Mouse (Mus musculus) cerebellum, adult 9-10 months (tissue): ENCODE data around the gene Clvs2.

Experiments used
- DNase-seq: peaks from one replicate; pipeline ENCODE4 v3.0.0; 2022

Clvs2 gene

DNA sequence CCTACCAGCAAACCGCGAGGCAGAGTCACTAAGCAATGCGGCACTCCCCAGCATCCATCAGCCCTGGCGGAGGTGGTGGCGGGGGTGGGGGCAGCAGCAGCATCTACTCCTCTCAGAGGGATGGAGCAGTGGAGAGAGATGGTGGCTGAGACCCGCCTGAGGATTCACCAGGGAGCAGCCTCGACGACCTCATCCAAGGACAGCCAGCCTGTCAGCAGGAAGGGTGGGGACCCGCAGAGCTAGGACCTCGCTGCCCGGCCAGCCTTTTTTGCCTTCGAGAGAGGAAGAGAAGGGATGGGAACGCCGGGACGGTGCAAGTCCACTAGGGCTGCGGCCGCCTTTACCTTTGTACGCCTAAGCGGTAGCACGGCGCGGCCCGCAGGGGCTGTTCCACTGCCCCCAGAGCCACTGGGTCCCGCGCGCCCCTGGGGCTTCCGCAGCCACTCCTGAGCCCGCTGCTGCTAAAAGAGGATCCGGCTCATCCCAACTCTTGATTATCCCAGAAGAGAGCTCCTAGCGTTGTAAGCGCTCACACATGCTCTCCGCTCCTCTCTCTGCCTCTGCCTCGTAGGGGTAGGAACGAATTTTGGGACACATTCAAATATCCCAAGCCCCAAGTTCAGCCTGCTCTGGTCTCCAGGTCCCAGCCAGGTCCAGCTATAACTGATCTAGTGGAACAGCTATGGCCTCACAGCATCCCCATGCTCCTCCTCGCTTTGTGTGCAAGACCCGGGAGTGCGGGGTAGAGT lies at the start of gene Clvs2:
Clvs2 (minus strand) TSS at position 639 of the 749 bp plus-strand sequence.
- DNase-seq: no peak

DNA sequence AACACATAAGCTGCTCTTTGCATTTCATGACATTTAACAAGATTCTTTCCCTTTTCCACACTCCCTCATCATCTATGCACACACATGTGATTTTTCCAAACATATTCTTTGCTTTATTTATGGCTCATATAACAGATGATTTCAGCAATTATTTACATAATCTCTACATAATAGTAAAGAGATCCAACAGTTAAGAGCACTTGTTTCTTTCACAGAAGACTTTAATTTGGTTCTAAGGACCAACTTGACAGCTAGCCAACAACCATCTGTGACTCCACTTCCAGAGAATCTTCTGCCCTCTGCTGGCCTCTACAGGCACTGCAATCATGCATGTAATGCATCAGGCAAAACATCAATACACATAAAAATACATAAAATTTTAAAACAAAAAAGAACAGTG lies 28.6 kb upstream of the Clvs2 start:
- DNase-seq: peak; percentile 23

DNA sequence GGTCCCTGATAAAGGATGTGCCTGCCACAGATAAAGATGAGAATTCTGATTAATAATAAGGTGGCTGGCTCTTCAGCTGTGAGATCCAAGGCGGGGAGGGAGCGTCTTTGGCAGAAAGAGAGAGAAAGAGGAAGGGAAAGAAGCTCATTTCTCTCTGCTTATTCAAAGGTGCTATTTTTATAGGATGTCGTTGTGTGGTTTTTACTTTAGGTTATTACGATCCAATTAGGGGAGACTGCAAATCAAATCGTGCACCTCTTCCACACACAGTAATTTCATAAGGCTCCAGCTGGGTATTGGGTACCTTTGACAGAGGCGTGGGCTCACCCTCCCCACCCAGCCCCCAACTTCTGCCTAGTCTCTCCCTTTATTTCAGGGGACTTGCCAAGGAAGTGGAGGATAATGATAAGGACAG lies 985 bp downstream of the Clvs2 start:
- no peak for DNase-seq

DNA sequence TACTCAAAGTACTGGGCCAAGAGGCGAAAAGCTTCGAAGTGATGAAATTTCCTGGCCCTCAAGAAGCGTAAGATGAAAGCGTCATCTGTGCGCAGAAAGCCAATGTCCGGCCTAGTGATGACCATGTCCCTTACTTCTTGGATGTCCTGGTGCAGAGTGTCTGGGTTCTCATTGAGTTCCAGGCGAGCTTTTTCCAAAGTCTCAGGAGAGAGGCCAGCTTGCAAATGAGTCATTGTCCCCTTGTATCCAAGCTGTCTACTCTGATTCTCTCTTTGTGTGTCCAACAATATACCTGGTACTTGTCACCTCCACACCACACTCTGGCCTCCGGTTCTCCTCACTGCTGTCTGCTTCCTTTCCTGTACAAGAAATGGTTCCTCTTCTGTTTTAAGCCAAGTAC lies 1.9 kb downstream of the Clvs2 start:
- DNase-seq: no peak

DNA sequence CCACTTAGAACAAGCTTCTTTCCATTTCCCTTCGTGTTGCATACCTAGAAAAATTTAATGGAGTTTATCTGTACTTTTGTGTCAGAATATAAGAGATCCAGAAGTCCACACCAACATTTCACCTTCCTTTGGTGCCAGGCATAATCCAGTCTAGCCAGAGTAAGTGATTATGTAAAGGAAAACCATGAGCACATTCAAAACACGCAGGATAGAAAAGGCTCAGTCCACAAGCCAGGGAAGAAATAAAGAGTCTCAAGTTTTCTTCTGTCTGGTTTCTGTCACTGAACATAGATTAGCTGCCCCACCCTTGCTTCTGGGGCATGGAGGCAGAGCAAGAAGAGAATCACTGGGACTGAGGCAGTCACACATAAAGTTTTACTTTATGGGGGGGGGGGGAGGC lies 8.4 kb downstream of the Clvs2 start:
- DNase-seq: no peak

DNA sequence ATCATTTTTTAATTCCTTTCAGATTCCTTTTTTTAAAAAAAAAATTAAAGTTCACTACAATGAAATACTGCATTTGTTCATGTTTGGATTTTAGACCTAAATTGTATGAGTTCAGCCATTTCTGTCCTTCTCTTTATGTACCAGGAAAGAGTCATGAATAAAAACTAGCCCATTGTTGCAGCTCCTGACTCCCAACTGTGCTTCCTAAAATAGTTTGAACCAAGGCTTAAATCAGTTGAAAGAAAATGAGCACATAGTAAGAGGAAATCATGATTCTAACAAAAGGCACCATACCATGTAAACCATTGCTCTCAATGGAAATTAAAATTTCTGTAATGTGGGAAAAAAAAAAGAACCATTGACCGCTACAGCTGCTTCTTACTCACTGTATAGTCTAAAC lies 11.4 kb downstream of the Clvs2 start:
- DNase-seq: no peak

DNA sequence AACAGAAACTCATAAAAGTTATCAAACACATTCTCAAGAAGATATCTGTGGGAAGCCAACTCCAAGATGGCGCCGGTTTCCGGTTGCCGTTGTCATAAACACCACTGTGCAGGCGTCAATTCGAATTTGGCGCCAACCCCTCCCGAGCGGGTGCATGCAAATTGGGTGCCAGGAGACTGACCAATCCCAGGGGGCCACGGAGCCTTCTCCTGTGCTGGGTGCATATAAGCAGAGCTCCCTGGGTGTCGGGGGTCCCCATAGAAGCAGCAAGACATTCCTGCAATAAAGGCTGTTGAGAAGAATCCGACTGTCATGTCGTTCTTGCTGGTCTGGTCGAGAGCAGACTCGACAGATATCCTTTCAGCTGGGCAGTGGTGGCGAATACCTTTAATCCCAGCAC lies 31.8 kb downstream of the Clvs2 start:
- DNase-seq: no peak

DNA sequence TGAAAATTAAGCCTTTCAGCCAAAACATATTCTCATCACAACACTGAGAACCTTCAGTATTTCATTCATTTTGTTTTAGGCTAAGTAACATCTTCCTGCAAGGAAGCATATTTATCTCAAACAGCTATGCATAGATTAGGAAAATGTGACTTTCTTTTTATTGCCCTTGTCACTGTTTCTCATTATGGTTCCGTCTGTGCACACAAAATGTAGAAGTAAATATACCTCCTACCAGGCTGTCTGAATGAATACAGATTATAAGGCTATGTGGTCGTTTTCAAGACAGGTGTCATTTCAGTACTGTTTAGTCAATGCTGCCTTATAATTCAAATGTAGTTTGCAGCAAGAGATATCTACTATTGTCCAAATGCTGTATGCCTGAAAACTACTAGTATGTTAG lies 35.8 kb downstream of the Clvs2 start:
- no peak for DNase-seq

DNA sequence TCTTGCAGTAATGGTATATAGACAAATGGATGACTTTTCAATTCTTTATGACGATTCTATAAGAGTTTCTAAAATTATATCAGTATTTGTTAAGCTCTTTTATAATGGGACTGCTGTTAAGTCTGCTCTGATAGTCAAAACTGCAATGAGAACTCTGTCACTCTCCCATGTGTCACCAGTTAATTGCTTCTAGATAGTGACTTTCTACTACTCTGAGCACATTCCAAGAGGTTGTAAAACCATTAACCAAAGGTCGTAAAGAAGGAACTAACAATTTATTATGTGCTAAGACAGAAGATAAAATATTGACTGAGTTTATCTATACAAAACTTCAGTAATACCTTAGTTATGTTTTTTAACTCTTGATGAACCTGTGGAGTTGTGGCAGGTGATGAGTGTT lies 37.5 kb downstream of the Clvs2 start:
- DNase-seq: no peak

DNA sequence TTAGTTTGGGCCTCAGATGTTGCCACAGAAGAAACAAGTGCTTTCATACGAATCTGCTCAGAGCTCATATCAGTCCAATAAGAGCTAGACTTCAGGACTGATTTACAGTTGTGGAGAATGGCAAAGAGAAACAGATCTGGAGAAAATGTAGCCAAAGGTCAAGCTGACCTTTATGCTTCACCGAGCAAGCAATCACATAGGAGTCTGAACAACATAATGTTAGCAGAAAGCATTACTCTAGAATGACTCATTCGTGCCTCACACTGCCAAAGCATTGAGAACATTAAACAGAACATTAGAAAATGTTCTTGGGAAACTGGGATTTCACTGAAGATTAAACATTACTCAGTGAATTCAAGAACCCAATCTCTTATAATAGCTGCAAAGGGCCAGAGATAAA lies 66.5 kb downstream of the Clvs2 start:
- no peak for DNase-seq

DNA sequence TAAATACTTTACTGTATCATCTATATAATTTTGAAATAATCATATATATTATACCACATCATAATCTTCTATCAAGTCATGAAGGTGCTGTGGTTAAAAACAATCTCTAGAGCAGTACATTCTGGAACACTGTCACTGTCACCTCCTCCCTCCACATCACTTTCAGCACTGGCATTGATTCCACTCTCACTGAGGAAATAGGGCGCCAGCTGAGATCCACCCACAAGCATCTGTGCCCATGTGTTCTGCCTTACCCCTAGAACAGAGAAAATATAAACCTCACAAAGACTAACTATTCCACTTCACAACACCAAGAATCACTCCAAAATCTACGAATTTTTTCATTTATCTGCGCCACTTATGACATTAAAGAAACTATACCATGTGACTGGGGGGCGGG lies 84.2 kb downstream of the Clvs2 start:
- no peak for DNase-seq
